Mouse (Mus musculus): ENCODE measurements around the gene Lypd3. TPM values are rescaled to one million over a fixed set of nuclear protein-coding genes. Genes with fewer than 3 reads are reported as not detected.
A peak's percentile ranks its signal among the peaks of the same experiment; 100 is the strongest.

The Lypd3 gene
- total and polyA plus RNA-seq, 2 experiments from 2014 or later: 1.5 to 2.2 TPM

GRCm38 (mm10) chr7:24629672-24630071 is 6.7 kb upstream of the Lypd3 start:
- TF ChIP-seq CTCF (IDR thresholded peaks at IDR 0.05): no peak
- no peak for DNase-seq (ENCODE audit: low spot score)
- H3K4me2 ChIP-seq (ENCODE audit: low read depth, low read length, poor library complexity, severe bottlenecking): no peak overlapping the region
- no peak overlapping the region for H3K27ac ChIP-seq (ENCODE audit: low read depth, low read length)
- no peaks in the 10 kb centered on the region for H3K36me3 ChIP-seq (ENCODE audit: insufficient read depth, low read length)
- H3K4me1 ChIP-seq (ENCODE audit: insufficient read depth, low read length): no peaks in the 10 kb centered on the region
- no peak overlapping the region for H3K4me3 ChIP-seq (ENCODE audit: low read depth, low read length)
- H3K9ac ChIP-seq (replicated peaks; ENCODE audit: low read length, poor library complexity, severe bottlenecking): no peak overlapping the region
- WGBS: 77% methylated on average over 4 of the region's 4 CpGs
- no peaks in the 10 kb centered on the region for H3K27me3 ChIP-seq (ENCODE audit: insufficient read depth, low read length)
- no peak for ATAC-seq (ENCODE audit: low FRiP score)
- no peaks in the 10 kb centered on the region for H3K9me3 ChIP-seq (ENCODE audit: low read length)

GRCm38 (mm10) chr7:24630116-24630880 is 6.1 kb upstream of the Lypd3 start:
- no peak for TF ChIP-seq CTCF (IDR thresholded peaks at IDR 0.05)
- WGBS: 73% methylated on average over 10 of the region's 10 CpGs

DNA sequence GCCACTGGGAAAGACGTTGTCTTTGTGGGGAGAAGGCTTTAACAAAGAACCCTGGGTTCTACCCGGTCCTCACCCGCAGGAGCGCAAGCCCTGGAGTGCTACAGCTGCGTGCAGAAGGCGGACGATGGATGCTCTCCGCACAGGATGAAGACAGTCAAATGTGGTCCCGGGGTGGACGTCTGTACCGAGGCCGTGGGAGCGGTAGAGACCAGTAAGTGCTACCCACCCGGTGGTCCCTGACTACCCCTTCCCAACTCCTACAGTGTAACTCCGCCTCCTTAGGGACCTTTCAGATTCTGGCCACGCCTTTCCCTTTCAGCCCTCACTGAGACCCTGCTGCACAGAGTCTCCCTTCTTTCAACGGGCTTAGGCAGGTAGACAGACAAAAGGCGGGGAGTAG is 696 bp downstream of the Lypd3 start:
- Histone ChIP-seq H3K36me3 (ENCODE audit: insufficient read depth, low read length) (no peaks in the 10 kb centered on the region), H3K4me2 (ENCODE audit: low read depth, low read length, poor library complexity, severe bottlenecking) (peak overlapping the region; percentile 82), H3K9ac (replicated peaks; ENCODE audit: low read length, poor library complexity, severe bottlenecking) (no peak overlapping the region), H3K4me1 (ENCODE audit: insufficient read depth, low read length) (no peaks in the 10 kb centered on the region), H3K9me3 (ENCODE audit: low read length) (no peaks in the 10 kb centered on the region), H3K27me3 (ENCODE audit: insufficient read depth, low read length) (peaks cover 35% of the 10 kb centered on the region), H3K27ac (ENCODE audit: low read depth, low read length) (no peak overlapping the region), H3K4me3 (ENCODE audit: low read depth, low read length) (0 out of 2 replicates have a peak overlapping the region, but pooled peaks have one; percentile 8)
- no peak for ATAC-seq (ENCODE audit: low FRiP score)
- under 1% methylated on average over 18 of the region's 18 CpGs for WGBS
- DNase-seq (ENCODE audit: low spot score): no peak
- TF ChIP-seq CTCF (IDR thresholded peaks at IDR 0.05): no peak

More at GRCm38 (mm10) chr7:24630116-24630880, 6.1 kb upstream of the Lypd3 start:
- Histone ChIP-seq H3K4me1 (ENCODE audit: insufficient read depth, low read length) (no peaks in the 10 kb centered on the region), H3K27me3 (ENCODE audit: insufficient read depth, low read length) (no peaks in the 10 kb centered on the region), H3K9me3 (ENCODE audit: low read length) (no peaks in the 10 kb centered on the region), H3K36me3 (ENCODE audit: insufficient read depth, low read length) (no peaks in the 10 kb centered on the region), H3K27ac (ENCODE audit: low read depth, low read length) (no peak overlapping the region), H3K4me3 (ENCODE audit: low read depth, low read length) (no peak overlapping the region), H3K9ac (replicated peaks; ENCODE audit: low read length, poor library complexity, severe bottlenecking) (no peak overlapping the region), H3K4me2 (ENCODE audit: low read depth, low read length, poor library complexity, severe bottlenecking) (no peak overlapping the region)
- ATAC-seq (ENCODE audit: low FRiP score) (no peak), DNase-seq (ENCODE audit: low spot score) (no peak)

GRCm38 (mm10) chr7:24638026-24638856 is 1.9 kb downstream of the Lypd3 start:
- peak overlapping the region; percentile 42 for H3K4me3 ChIP-seq (ENCODE audit: low read depth, low read length)
- H3K9me3 ChIP-seq (ENCODE audit: low read length): no peaks in the 10 kb centered on the region
- no peak overlapping the region for H3K27ac ChIP-seq (ENCODE audit: low read depth, low read length)
- TF ChIP-seq CTCF (IDR thresholded peaks at IDR 0.05): no peak
- H3K9ac ChIP-seq (replicated peaks; ENCODE audit: low read length, poor library complexity, severe bottlenecking): 0 out of 2 replicates have a peak overlapping the region, but pooled peaks have one; percentile 36
- H3K4me2 ChIP-seq (ENCODE audit: low read depth, low read length, poor library complexity, severe bottlenecking): peak overlapping the region; percentile 82
- WGBS: 4% methylated on average over 35 of the region's 35 CpGs
- peaks cover 35% of the 10 kb centered on the region for H3K27me3 ChIP-seq (ENCODE audit: insufficient read depth, low read length)
- DNase-seq (ENCODE audit: low spot score): no peak
- peak; percentile 36; the same call in 1 of the 2 replicates for ATAC-seq (ENCODE audit: low FRiP score)
- no peaks in the 10 kb centered on the region for H3K36me3 ChIP-seq (ENCODE audit: insufficient read depth, low read length)
- H3K4me1 ChIP-seq (ENCODE audit: insufficient read depth, low read length): no peaks in the 10 kb centered on the region

DNA sequence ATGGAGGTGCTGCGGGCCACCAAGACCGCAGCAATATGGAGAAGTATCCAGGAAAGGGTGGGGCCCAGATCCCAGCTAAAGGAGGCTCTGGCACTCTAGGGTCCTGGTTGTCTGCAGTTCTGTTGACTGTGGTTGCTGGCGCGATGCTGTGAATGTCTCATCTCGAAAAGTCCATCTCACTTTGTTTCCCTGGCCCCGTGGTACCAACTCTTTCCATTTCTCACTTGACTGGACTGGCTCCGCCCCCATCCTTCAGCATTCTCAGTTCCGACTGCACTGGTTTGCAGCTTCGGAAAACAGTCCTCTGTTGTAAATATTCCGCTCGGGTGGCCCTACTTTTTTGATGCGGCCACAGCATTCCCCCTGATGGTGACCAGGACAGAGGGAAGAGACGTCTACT is 4.1 kb downstream of the Lypd3 start:
- Histone ChIP-seq H3K27ac (ENCODE audit: low read depth, low read length) (no peak overlapping the region), H3K4me1 (ENCODE audit: insufficient read depth, low read length) (no peaks in the 10 kb centered on the region), H3K36me3 (ENCODE audit: insufficient read depth, low read length) (no peaks in the 10 kb centered on the region), H3K4me3 (ENCODE audit: low read depth, low read length) (no peak overlapping the region), H3K27me3 (ENCODE audit: insufficient read depth, low read length) (peaks cover 35% of the 10 kb centered on the region), H3K9ac (replicated peaks; ENCODE audit: low read length, poor library complexity, severe bottlenecking) (no peak overlapping the region), H3K4me2 (ENCODE audit: low read depth, low read length, poor library complexity, severe bottlenecking) (no peak overlapping the region), H3K9me3 (ENCODE audit: low read length) (no peaks in the 10 kb centered on the region)
- DNase-seq (ENCODE audit: low spot score) (no peak), ATAC-seq (ENCODE audit: low FRiP score) (no peak)
- WGBS: 61% methylated on average over 13 of the region's 13 CpGs
- TF ChIP-seq CTCF (IDR thresholded peaks at IDR 0.05): no peak

DNA sequence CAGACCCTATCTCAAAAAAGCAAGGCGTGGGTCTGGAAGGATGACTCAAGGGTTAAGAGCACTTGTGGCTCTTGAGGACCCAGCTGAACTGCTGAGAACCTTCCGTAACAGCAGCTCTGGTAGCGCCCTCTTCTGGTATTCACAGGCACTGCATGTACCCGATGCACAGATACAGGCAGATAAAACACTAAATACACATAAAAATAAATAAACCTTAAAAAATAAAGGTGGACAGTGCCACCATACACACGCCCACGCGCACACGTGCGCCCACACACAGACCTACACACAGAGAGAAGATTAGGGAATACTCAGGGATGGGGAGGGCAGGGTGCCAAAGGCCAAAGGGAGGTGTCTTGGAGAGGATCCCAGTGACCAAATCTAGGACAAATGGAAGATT is 6.1 kb downstream of the Lypd3 start:
- peak; percentile 50 for DNase-seq (ENCODE audit: low spot score)
- no peaks in the 10 kb centered on the region for H3K9me3 ChIP-seq (ENCODE audit: low read length)
- peak; percentile 76 for TF ChIP-seq CTCF (IDR thresholded peaks at IDR 0.05)
- H3K4me1 ChIP-seq (ENCODE audit: insufficient read depth, low read length): no peaks in the 10 kb centered on the region
- H3K4me2 ChIP-seq (ENCODE audit: low read depth, low read length, poor library complexity, severe bottlenecking): no peak overlapping the region
- H3K9ac ChIP-seq (replicated peaks; ENCODE audit: low read length, poor library complexity, severe bottlenecking): no peak overlapping the region
- no peak overlapping the region for H3K4me3 ChIP-seq (ENCODE audit: low read depth, low read length)
- 7% methylated on average over 9 of the region's 9 CpGs for WGBS
- ATAC-seq (ENCODE audit: low FRiP score): no peak
- no peaks in the 10 kb centered on the region for H3K36me3 ChIP-seq (ENCODE audit: insufficient read depth, low read length)
- no peak overlapping the region for H3K27ac ChIP-seq (ENCODE audit: low read depth, low read length)
- peaks cover 22% of the 10 kb centered on the region for H3K27me3 ChIP-seq (ENCODE audit: insufficient read depth, low read length)

Measured in midbrain, postnatal 0 days (tissue).